Mouse (Mus musculus): ENCODE data around the gene Pdf. TPM values are rescaled to one million over a fixed set of nuclear protein-coding genes. Genes with fewer than 3 reads are reported as not detected.

Gene Pdf
- total RNA-seq (2014; fragmentation: Nextera tagmentation) = 37.9 and 40.1 TPM in 2 replicates
- 40.3 and 62.4 TPM in 2 replicates for total RNA-seq (2017)

DNA sequence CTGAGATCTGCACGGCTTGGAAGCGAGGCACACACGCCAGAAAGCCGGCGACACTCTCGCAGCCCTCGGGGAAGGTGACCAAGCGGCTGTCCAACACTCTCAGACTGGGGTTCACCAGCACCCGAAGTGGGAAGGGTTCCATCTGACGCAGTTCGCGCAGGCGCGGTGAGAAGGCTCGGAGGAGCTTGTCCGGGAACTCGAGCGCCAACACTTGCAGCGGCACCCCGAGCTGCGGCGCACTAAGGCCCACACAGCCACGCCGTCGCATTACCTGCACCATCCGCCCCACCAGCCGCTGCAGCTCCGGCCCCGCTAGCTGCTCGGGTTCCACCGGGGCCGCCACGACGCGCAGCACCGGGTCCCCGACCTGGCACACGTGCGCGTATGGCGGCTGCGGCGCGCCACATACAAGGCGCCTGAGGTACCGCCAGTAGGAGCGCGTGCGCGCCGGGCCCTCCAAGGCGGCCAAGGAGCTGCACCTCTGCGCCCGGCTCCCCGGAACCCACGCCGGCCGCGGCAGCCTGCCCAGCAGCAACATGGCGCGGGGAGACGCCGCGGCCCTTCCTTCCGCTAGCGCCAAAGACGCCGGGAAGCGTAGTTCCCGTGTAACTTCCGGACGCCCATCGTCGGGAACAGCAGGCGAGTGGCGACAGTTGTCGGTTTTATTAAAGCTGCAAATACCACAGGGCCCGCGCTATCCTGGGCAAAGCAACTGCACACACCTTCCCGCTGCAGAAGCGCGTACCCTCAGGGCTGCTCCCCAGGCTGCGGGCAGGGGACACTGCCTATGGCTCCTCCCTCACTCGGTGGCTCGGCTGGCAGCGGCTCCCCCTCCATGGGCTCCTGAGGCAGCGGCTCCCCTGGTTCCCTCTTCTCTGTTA, at the start of gene Pdf:
TSS of gene Pdf (minus strand) at position 554 of the 881 bp plus-strand sequence.
- peak; percentile 76 for ATAC-seq (replicated peaks; ENCODE audit: low FRiP score, low TSS enrichment, poor library complexity, severe bottlenecking)

GRCm38 (mm10) chr8:107096366-107097036, 48.1 kb upstream of the Pdf start, which contains the start of gene Terf2:
Terf2 (minus strand) TSS chr8:107096547.
- ATAC-seq (replicated peaks; ENCODE audit: low FRiP score, low TSS enrichment, poor library complexity, severe bottlenecking) = peak; percentile 90

- peak; percentile 30 for ATAC-seq (replicated peaks; ENCODE audit: low FRiP score, low TSS enrichment, poor library complexity, severe bottlenecking)
These were observed 47.4 kb upstream of the Pdf start for GRCm38 (mm10) chr8:107095717-107096365.

DNA sequence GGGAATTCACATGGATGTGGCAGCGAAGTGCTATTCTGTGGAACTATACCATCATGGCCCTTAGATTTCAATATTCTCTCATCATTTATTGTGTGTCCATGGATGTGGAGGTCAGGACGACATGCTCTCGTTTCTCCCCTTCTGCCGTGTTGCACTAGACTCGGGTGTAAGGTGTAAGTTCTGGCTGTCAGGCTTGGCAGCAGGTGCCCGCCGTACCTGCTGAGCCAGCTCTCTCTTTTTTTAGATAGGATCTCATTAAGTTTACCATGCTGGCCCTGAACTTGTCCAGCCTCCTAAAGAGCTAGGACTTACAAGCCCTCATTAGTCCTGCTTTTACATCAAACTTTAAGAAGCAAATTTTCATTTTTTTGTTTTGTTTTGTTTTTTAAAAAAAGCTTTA, 42.1 kb upstream of the Pdf start:
- no peak for ATAC-seq (replicated peaks; ENCODE audit: low FRiP score, low TSS enrichment, poor library complexity, severe bottlenecking)

DNA sequence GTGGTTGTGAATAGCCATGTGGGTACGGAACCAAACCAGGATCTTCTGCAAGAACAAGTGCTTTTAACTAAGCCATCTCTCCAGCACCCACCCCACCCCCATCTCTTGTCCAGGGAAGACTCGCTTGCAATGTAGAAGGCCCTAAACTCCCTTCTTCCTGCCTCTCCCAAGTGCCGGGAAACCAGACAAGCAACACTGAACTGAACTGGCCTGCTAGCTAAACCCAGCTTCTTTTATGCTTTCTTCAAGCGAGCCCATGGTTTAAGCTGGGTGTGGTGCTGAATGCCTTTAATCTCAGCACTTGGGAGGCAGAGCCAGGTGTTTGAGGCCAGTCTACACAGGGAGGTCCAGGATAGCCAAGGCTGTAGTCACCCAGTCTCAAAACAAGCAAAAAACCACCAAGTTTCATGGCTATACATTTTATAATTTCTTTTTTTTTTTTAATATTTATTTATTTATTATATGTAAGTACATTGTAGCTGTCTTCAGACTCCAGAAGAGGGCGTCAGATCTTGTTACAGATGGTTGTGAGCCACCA, 40.2 kb upstream of the Pdf start:
- no peak for ATAC-seq (replicated peaks; ENCODE audit: low FRiP score, low TSS enrichment, poor library complexity, severe bottlenecking)

DNA sequence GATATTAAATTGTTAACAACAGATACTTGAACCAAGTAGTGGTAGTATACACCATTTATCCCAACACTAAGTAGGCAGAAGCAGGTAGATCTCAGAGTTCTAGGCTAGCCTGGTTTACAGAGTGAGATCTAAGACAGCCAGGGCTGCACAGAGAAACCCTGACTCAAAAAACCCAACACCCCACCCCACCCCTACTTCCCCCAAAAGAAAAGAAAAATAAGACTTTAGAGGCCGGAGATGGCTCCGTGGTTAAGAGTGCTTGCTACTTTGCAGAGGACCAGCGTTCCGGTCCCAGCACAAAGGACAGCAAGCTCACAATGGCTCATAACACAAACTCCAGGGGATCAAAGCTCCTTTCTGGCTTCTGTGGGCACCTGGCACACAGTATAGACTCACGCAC, 37.6 kb upstream of the Pdf start:
- no peak for ATAC-seq (replicated peaks; ENCODE audit: low FRiP score, low TSS enrichment, poor library complexity, severe bottlenecking)

DNA sequence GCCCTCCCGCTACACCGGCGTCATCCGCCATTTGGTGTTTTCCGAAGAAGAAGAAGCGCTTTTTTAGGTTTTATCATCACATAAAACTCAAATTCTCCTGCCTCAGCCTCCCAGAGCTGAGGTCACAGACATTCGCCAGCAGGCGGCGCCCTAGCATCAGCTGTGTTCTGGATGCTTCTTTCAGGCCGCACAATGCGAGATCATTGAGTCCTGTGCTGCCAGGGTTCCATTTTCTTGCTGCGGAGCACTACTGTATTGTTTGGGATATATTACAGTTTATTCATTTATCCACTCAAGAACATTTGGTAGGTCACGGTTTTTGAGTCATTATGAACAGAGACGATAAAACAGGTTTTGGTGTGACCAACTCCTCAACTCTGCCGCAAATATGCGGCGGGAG, 36.9 kb upstream of the Pdf start:
- peak; percentile 51; the same call in 1 of the 2 replicates for ATAC-seq (replicated peaks; ENCODE audit: low FRiP score, low TSS enrichment, poor library complexity, severe bottlenecking)

DNA sequence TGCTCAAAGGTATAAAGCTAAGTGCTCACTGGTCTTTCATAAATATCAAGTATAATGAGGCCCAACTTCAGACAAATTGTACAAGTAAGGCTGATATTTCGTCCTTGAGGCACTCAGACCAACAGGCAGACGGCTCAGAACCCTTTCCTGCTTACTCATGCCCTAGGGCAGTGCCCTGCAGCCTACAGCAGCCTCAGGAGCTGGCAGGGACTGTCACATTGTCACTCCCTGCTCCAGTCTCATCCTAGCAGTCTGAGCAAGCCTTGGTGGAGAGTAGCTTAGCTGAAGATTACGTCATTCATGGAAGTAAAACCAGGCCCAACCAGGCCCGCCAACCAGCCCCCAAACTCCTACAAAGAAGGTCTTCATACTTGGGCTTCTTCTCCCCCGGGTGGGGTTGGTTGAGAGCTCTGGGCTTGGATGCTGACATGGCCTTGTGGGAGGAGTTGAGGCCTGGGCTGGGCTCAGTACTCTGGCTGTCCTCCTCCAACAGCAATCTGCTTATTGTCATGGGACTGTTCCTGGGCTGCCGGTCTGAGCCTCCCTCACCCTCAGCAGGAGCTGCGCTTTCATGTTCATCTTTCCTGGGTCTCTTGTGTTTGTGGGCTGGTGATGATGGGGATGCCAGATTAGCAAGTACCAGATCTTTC, 27.9 kb upstream of the Pdf start:
- ATAC-seq (replicated peaks; ENCODE audit: low FRiP score, low TSS enrichment, poor library complexity, severe bottlenecking) = 0 out of 2 replicates have a peak, but pooled peaks have one; percentile 7

DNA sequence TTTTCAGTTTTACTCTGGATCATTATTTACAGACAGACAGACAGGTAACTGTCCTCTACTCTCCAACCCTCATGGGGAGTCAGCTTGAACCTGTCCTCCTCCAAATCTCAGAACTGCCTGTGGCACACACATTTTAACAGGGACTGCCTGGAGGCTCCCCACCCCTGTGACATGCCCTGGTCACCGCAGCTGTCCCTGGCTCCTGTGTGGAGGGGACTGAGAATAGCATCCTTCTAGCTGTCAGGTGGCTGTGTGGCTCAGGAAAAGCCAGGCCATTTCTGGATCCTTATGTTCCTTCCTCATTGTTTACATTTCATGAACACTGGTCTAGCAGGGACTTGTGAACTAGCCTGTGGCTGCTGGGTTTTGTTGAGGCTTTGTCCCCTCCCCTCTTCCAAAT, 25.7 kb upstream of the Pdf start:
- ATAC-seq (replicated peaks; ENCODE audit: low FRiP score, low TSS enrichment, poor library complexity, severe bottlenecking) = no peak

DNA sequence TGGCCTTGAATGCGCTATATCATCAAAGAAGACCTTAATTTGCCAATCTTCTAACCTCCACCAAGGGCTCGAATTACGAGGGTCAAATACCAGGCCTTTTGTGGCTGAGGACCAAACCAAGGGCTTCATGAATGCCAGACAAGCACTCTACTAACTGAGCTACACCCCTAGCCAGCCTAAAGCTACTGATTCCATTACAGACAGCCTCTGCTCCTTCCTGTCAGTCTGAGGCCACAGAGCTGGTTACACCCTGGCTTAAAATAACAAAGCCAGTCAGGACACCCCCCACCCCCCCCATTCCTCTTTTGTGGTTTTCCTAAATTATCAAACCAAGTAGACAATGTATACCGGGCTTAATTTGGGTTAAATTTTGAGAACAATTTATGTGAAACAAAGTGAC, 25.3 kb upstream of the Pdf start:
- ATAC-seq (replicated peaks; ENCODE audit: low FRiP score, low TSS enrichment, poor library complexity, severe bottlenecking) = no peak

DNA sequence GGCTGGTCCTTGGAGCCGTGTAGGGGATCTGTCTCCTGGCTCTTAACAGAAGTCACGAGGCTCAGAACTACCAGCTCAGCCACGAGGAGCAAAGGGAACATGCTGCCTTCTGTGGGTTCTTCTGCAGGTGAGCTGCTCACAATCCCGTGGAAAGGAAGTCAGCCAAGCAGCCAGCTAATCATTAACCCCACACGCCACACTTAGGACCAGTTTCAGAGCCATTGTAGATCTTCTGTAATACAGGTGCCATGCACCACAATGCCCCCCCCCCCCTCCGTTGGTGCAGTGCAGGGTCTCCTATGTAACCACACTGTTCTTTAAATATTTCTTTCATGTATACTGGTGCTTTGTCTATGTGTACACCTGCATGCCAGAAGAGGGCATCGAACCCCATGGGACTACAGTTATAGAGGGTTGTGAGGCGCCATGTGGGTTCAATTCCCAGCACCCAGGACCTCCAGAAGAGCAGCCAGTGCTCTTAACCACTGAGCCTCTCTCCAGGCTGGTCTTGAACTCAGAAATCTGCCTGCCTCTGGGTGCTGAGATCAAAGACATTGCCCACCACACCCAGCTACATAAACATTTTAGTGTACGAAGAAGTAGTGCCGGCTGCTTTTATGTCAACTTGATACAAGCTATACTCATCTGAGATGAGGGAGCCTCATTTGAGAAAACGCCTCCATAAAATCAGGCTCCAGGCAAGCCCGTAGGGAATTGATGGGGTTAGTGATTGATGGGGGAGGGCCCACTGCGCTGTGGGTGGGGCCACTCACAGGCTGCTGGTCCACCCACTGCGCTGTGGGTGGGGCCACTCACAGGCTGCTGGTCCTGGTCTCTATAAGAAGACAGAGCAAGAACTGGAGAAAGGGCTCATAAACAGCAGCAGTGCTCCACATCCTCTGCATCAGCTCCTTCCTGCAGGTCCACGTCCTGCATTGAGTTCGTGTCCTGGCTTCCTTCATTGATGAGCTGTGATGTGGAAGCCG, 17.4 kb upstream of the Pdf start, which contains the start of gene Tmed6:
TSS of gene Tmed6 (minus strand) at position 134 of the 986 bp plus-strand sequence.
- peak; percentile 95 for ATAC-seq (replicated peaks; ENCODE audit: low FRiP score, low TSS enrichment, poor library complexity, severe bottlenecking)

DNA sequence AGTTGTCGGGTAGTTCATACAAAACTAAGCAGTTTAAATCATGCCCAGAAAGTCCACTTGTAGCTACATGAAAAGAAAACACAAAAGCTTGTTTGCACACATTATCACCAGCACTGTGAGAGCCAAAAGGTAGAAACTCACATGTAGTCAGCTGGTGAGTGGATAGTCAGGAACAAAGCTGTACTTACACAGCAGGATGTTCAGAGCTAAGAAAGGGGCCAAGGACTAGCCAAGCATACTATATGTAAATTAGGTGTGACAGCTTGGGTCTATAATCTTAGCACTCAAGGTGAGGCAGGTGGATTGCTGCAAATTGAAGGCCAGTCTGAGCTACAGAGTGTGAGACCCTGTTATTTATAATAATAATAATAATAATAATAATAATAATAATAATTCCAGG, 14.2 kb upstream of the Pdf start:
- no peak for ATAC-seq (replicated peaks; ENCODE audit: low FRiP score, low TSS enrichment, poor library complexity, severe bottlenecking)

DNA sequence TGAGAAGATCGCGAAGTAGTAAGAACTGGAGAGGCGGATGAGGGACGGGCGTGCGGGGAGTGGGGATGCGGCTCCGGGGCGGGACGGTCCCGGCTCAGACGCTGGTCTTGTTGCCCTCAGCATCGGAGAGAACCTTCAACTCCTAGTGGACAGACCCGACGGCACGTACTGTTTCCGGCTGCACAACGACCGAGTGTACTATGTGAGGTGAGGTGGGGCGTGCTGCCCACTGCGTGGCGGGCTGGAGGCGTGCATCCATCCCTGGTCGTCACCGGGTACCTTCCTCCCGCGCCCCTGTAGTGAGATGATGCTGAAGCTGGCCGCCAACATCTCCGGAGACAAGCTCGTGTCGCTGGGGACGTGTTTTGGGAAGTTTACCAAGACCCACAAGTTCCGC, 8.6 kb upstream of the Pdf start:
- peak; percentile 68 for ATAC-seq (replicated peaks; ENCODE audit: low FRiP score, low TSS enrichment, poor library complexity, severe bottlenecking)

DNA sequence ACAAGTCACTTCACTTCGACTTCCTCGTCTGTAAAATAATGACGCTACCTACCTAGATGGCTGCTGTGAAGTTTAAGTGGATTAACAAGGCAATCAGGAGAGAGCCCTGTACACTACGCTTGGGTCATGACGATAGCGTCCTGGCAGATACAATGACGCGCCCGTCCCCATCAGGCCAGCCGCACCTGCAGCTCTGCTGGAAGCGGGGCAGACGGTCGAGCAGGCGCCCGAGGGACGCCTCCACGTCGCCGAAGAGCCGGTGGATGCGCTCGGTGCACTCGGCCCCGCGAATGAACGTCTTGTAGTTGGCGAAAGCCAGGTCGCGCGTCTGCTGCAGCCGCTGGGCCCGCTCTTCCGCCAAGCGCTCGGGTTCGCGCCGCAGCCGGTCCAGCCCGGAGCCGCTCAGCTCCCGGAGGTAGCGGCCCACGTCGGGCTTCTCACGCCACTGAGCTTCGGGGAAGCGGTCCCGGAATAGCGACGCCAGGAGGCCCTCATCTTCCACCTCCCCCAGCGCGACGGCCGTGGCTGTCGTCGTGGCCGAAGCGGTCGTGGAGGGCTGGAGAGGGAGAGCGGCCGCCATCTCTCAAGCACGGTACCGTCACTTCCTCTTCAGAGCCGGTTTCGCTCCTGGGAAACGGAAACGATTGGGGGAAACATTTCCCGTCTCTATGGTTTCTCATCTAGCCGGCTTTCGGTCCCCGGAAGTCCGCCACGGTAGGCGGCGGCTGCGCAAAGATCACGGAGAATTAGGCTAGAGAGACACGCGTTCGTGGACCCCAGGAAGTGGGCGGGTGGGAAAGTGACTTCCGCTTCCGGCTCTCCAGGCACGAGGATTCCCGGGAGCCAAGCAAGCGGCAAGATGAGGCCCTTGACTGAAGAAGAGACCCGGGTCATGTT, 7.9 kb upstream of the Pdf start, which contains the start of the genes Cog8 and Nip7:
TSS of gene Cog8 (minus strand) at position 614 of the 897 bp plus-strand sequence.
TSS of gene Nip7 (plus strand) at position 802 of the 897 bp plus-strand sequence.
- ATAC-seq (replicated peaks; ENCODE audit: low FRiP score, low TSS enrichment, poor library complexity, severe bottlenecking) = peak; percentile 91

DNA sequence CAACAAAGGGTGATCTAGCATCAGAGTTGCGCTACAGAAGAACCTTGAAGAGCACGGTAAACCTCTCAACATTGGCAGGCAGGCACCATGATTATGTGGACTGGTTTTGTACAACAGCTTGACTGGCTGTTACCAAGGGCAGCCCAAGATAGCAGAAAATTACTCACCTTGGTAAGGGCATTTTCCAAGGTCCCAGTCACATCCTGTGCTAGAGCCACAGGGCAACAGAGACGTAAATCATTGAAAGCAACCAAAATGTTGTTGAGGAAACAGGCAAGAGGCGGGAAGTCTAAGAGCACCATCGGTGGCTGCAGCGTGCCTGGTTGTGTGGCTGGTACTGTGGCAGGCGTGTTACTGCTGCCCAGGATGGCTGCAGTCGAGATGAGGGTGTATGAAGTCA, 3.6 kb upstream of the Pdf start:
- ATAC-seq (replicated peaks; ENCODE audit: low FRiP score, low TSS enrichment, poor library complexity, severe bottlenecking) = no peak

DNA sequence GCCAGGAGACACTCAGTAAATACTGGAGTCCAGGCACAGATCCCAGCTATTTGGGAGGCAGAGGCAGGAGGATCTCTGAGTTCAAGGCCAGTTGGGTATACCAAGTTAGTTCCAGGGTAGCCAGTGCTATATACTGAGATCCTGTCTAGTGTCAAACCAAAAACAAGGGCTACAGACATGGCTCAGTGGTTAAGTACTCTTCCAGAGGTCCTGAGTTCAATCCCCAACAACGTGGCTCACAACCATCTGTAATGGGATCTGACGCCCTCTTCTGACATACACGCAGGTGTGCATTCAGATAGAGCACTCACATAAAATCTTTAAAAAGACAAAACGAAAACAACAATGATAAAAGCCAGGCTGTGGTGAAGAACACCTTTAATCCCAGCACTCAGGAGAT, 1.1 kb upstream of the Pdf start:
- ATAC-seq (replicated peaks; ENCODE audit: low FRiP score, low TSS enrichment, poor library complexity, severe bottlenecking) = no peak

GRCm38 (mm10) chr8:107046976-107047375, 1.4 kb downstream of the Pdf start:
- no peak for ATAC-seq (replicated peaks; ENCODE audit: low FRiP score, low TSS enrichment, poor library complexity, severe bottlenecking)
